Mouse (Mus musculus) stomach, postnatal 0 days (tissue): ENCODE results near the gene Baat.

Experiments
- CTCF ChIP-seq: IDR thresholded peaks from 2 replicates; pipeline ENCODE4 v1.5.1; 2016; ENCODE audit warnings: antibody characterized with exemption, low read depth, mild to moderate bottlenecking, moderate library complexity
- EP300 ChIP-seq: optimal IDR thresholded peaks from 2 replicates; pipeline ENCODE3; 2016; ENCODE audit warnings: antibody characterized with exemption

DNA sequence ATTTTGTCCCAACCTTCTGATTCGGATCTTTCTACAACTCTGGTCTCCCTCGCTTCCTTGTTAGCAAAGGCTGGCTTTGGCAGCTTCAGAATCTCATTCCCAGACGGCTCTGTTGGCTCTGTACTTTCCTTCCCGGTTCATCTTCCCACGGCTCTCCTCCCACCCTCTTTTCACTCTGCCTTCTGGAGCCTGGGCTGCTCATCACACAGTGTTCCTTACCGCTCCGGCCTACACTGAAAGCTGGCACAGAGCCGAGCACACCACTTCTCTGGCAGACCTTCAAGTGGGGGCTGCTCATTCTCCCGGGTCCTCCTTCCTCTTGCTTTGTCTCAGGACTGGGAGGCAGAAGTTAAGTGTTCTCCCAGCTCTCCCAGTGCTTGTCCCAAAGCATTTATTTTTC, 16.2 kb upstream of the Baat start:
- TF ChIP-seq EP300 (no peak), CTCF (no peak)
